Mouse (Mus musculus) Patski (cell line): Measurements from ENCODE around the gene Tox2. TPM values are rescaled to one million over a fixed set of nuclear protein-coding genes. Genes with fewer than 3 reads are reported as not detected.

ENCODE experiments used
- ATAC-seq: fragments of 100-300 bp; one replicate; pipeline ENCODE4 v1.8.0; 2021
- CTCF ChIA-PET: fragments of 350-600 bp; sonication (Branson Sonifier 250); formaldehyde crosslinking; loops from one replicate; lab custom pipeline; 2022; ENCODE audit warnings: inconsistent platforms; lab: Charles Lee
- POLR2A ChIA-PET: fragments of 350-600 bp; sonication (Branson Sonifier 250); formaldehyde crosslinking; loops from one replicate; lab custom pipeline; 2022; ENCODE audit warnings: antibody characterized with exemption, inconsistent platforms; lab: Charles Lee
- DNase-seq: peaks from one replicate; pipeline ENCODE4 v3.0.0-alpha.2; 2011; ENCODE audit warnings: low read depth, low spot score
- H3K27me3 ChIP-seq: fragments of 371-371 bp; one replicate; pipeline ENCODE4 v1.5.1; 2021
- CTCF ChIP-seq: fragments of 100-300 bp; IDR thresholded peaks from one replicate; pipeline ENCODE4 v1.5.1; 2021
- in situ Hi-C: fragments of 300-500 bp; cut with MboI; formaldehyde crosslinking; loops from 3 replicates; pipeline ENCODE4 v1.11.1; 2018; ENCODE audit warnings: low pct_unique_long_range_greater_than_20kb, mixed read lengths
- polyA plus RNA-seq: library from polyadenylated mRNA; unstranded; gene quantifications from one replicate; pipeline ENCODE4 v1.2.3, GENCODE M21; 2021

Gene Tox2
- polyA plus RNA-seq, 1 experiment from 2014 or later: not detected

GRCm38 (mm10) chr2:163204548-163205261, 1.8 kb downstream of the Tox2 start:
- CTCF ChIA-PET: interaction anchor here (1.5 kb wide), 1 partner anchor 102 kb away, joined by 4 read pairs; no protein-coding TSS in a partner anchor
- peaks cover 28% of the 10 kb centered on the region for H3K27me3 ChIP-seq
- DNase-seq (no peak), ATAC-seq (no peak)
- TF ChIP-seq CTCF: no peak
- in situ Hi-C loops: no loop called here
- POLR2A ChIA-PET: no interaction called here

- no peak for ATAC-seq
- POLR2A ChIA-PET: no interaction called here
- H3K27me3 ChIP-seq: peaks cover 28% of the 10 kb centered on the region
- DNase-seq: no peak
- in situ Hi-C loops: no loop called here
- CTCF ChIA-PET: interaction anchor here (1.5 kb wide), 1 partner anchor 102 kb away, joined by 4 read pairs; no protein-coding TSS in a partner anchor
- TF ChIP-seq CTCF: no peak
Measured at GRCm38 (mm10) chr2:163205262-163205647, 2.3 kb downstream of the Tox2 start.

- H3K27me3 ChIP-seq: peaks cover 25% of the 10 kb centered on the region
- TF ChIP-seq CTCF: no peak
- DNase-seq (no peak), ATAC-seq (no peak)
- in situ Hi-C loops: no loop called here
- ChIA-PET CTCF (interaction anchor here (1.1 kb wide), 1 partner anchor 21 kb away, joined by 3 read pairs; no protein-coding TSS in a partner anchor), POLR2A (no interaction called here)
Measured at GRCm38 (mm10) chr2:163205737-163206490, 3.0 kb downstream of the Tox2 start.

GRCm38 (mm10) chr2:163207315-163207714, 4.4 kb downstream of the Tox2 start:
- in situ Hi-C loops: no loop called here
- ChIA-PET CTCF (no interaction called here), POLR2A (no interaction called here)
- TF ChIP-seq CTCF: no peak
- ATAC-seq (no peak), DNase-seq (no peak)
- H3K27me3 ChIP-seq: peaks cover 23% of the 10 kb centered on the region

- no peak for TF ChIP-seq CTCF
- H3K27me3 ChIP-seq: peaks cover 13% of the 10 kb centered on the region
- CTCF ChIA-PET: no interaction called here
- DNase-seq (no peak), ATAC-seq (no peak)
- in situ Hi-C loops: no loop called here
- POLR2A ChIA-PET: interaction anchor here (0.6 kb wide), 1 partner anchor 389 kb away, joined by 4 read pairs; no protein-coding TSS in a partner anchor
Measured at GRCm38 (mm10) chr2:163209139-163209538, 6.2 kb downstream of the Tox2 start.

GRCm38 (mm10) chr2:163213085-163213484, 10.2 kb downstream of the Tox2 start:
- no peak for TF ChIP-seq CTCF
- POLR2A ChIA-PET: no interaction called here
- ATAC-seq (no peak), DNase-seq (no peak)
- H3K27me3 ChIP-seq: peaks cover 8% of the 10 kb centered on the region
- in situ Hi-C loops: no loop called here
- CTCF ChIA-PET: no interaction called here

GRCm38 (mm10) chr2:163218095-163218494, 15.2 kb downstream of the Tox2 start:
- no peak for TF ChIP-seq CTCF
- ATAC-seq (no peak), DNase-seq (no peak)
- in situ Hi-C loops: no loop called here
- peaks cover 8% of the 10 kb centered on the region for H3K27me3 ChIP-seq
- ChIA-PET POLR2A (no interaction called here), CTCF (no interaction called here)

- H3K27me3 ChIP-seq: peaks cover 8% of the 10 kb centered on the region
- POLR2A ChIA-PET: no interaction called here
- in situ Hi-C loops: no loop called here
- CTCF ChIA-PET: interaction anchor here (0.8 kb wide), 1 partner anchor 8 kb away, joined by 3 read pairs; no protein-coding TSS in a partner anchor
- DNase-seq (no peak), ATAC-seq (no peak)
- no peak for TF ChIP-seq CTCF
Measured at GRCm38 (mm10) chr2:163218571-163218970, 15.6 kb downstream of the Tox2 start.

GRCm38 (mm10) chr2:163219447-163219846, 16.5 kb downstream of the Tox2 start:
- DNase-seq (no peak), ATAC-seq (no peak)
- in situ Hi-C loops: no loop called here
- H3K27me3 ChIP-seq: peaks cover 8% of the 10 kb centered on the region
- ChIA-PET CTCF (interaction anchor here (0.8 kb wide), 1 partner anchor 9 kb away, joined by 3 read pairs; no protein-coding TSS in a partner anchor), POLR2A (no interaction called here)
- no peak for TF ChIP-seq CTCF

- peaks cover 11% of the 10 kb centered on the region for H3K27me3 ChIP-seq
Measured at GRCm38 (mm10) chr2:163220706-163221105, 17.8 kb downstream of the Tox2 start.

GRCm38 (mm10) chr2:163225302-163225701, 22.4 kb downstream of the Tox2 start:
- no peak for ATAC-seq
- ChIA-PET POLR2A (no interaction called here), CTCF (no interaction called here)
- DNase-seq: no peak
- in situ Hi-C loops: no loop called here
- H3K27me3 ChIP-seq: peaks cover 19% of the 10 kb centered on the region
- no peak for TF ChIP-seq CTCF

More at GRCm38 (mm10) chr2:163220706-163221105, 17.8 kb downstream of the Tox2 start:
- POLR2A ChIA-PET: no interaction called here
- in situ Hi-C loops: no loop called here
- TF ChIP-seq CTCF: no peak
- CTCF ChIA-PET: no interaction called here
- ATAC-seq (no peak), DNase-seq (no peak)
